Mouse (Mus musculus): ENCODE measurements at regions not wholly inside any gene's neighbourhood (a gene's known extent, or its start where the extent isn't known, plus 50 kb on each side); places are given as distances from the start of the nearest gene placed in this dataset.

DNA sequence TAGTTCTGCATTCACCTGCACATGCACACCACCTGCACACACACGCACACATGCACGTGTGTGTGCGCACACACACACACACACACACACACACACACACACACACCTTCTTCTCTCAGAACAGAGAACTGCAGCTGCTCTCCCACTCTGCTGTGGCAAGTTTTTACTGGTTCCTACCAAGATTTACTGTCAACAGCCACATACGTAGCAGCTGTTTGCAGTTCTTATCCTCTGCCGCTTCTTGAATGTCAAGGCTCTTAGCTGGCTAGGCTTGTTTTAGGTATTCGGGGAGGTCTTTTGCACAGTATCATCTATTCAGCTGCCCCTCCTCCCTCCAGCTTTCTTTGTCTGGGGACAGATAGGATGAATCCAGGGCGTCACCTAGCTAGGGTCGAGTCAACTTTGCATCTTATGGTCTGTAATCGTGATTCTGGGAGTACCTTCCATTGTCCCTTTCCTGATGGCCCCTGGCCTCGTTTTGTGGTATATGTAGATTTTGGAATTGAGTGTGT lies 64.3 kb upstream of the Ercc4 start:
- H3K4me1 ChIP-seq (ENCODE audit: control insufficient read depth in 1 of 2, insufficient read depth in 2 of 2, low read length in 2 of 2): no peaks in the 10 kb centered on the region
- no peak for TF ChIP-seq CHD2 (IDR thresholded peaks at IDR 0.05; ENCODE audit: low read length)
- no peak for TF ChIP-seq GABPA (IDR thresholded peaks at IDR 0.05; ENCODE audit: low read depth, low read length)
- no peak for TF ChIP-seq MYC (IDR thresholded peaks at IDR 0.05; ENCODE audit: low read depth, low read length)
- no peak for TF ChIP-seq MYB (IDR thresholded peaks at IDR 0.05; ENCODE audit: low read depth, low read length)
- TF ChIP-seq POLR2AphosphoS5 (IDR thresholded peaks at IDR 0.05; ENCODE audit: borderline replicate concordance, low read depth, low read length): no peak
- TF ChIP-seq MAFK (IDR thresholded peaks at IDR 0.05; ENCODE audit: borderline replicate concordance, low read depth, low read length): no peak
- no peak for TF ChIP-seq POLR2A (IDR thresholded peaks at IDR 0.05; ENCODE audit: control insufficient read depth in 1 of 2, insufficient read depth in 1 of 2, low read depth in 1 of 2, low read length in 2 of 2, poor library complexity in 1 of 2)
- no peak for TF ChIP-seq KAT2A (conservative IDR thresholded peaks at IDR 0.05; ENCODE audit: low read depth, low read length)
- no peak for TF ChIP-seq TAL1 (IDR thresholded peaks at IDR 0.05; ENCODE audit: low read length)
- TF ChIP-seq ZKSCAN1 (IDR thresholded peaks at IDR 0.05; ENCODE audit: low read depth, low read length): no peak
- TF ChIP-seq ZC3H11A (IDR thresholded peaks at IDR 0.05; ENCODE audit: low read depth, low read length): no peak

GRCm38 (mm10) chr16:13046366-13047120 lies 62.9 kb upstream of the Ercc4 start:
- Histone ChIP-seq H3K27ac (ENCODE audit: control insufficient read depth, low read depth, low read length) (no peak overlapping the region), H3K9me3 (replicated peaks; ENCODE audit: insufficient read depth, low read length) (no peaks in the 10 kb centered on the region), H3K9ac (ENCODE audit: control insufficient read depth, low read depth, low read length, poor library complexity, severe bottlenecking) (no peak overlapping the region), H3K79me2 (ENCODE audit: control insufficient read depth, insufficient read depth, low read length, poor library complexity) (no peaks in the 10 kb centered on the region), H3K27me3 (ENCODE audit: control insufficient read depth in 1 of 2, insufficient read depth in 2 of 2, low read length in 2 of 2) (peaks cover 0 to 3% of the 10 kb centered on the region in 2 experiments; a peak in 1 of 4 replicates), H3K4me3 (ENCODE audit: control insufficient read depth in 1 of 2, insufficient read depth in 1 of 2, low read depth in 2 of 2, low read length in 2 of 2) (no peak overlapping the region), H3K36me3 (ENCODE audit: control insufficient read depth in 1 of 2, insufficient read depth in 2 of 2, low read length in 2 of 2) (no peaks in the 10 kb centered on the region), H3K4me1 (ENCODE audit: control insufficient read depth in 1 of 2, insufficient read depth in 2 of 2, low read length in 2 of 2) (no peaks in the 10 kb centered on the region)
- no peak for DNase-seq (ENCODE audit: low read depth, low spot score)
- no peak for TF ChIP-seq E2F4 (IDR thresholded peaks at IDR 0.05; ENCODE audit: borderline replicate concordance, low read depth, low read length)
- TF ChIP-seq UBTF (IDR thresholded peaks at IDR 0.05; ENCODE audit: borderline replicate concordance, insufficient read depth, low read depth, low read length): no peak
- TF ChIP-seq CTCF (IDR thresholded peaks at IDR 0.05 in 2 of 3, conservative IDR thresholded peaks at IDR 0.05 in 1 of 3; ENCODE audit: control insufficient read depth in 1 of 3, insufficient read depth in 1 of 3, low read depth in 2 of 3, low read length in 3 of 3, poor library complexity in 1 of 3, severe bottlenecking in 1 of 3): no peak
- TF ChIP-seq CHD1 (IDR thresholded peaks at IDR 0.05; ENCODE audit: low read depth, low read length): no peak
- TF ChIP-seq RAD21 (IDR thresholded peaks at IDR 0.05; ENCODE audit: low read depth, low read length): no peak
- no peak for TF ChIP-seq POLR2AphosphoS5 (IDR thresholded peaks at IDR 0.05; ENCODE audit: borderline replicate concordance, low read depth, low read length)
- TF ChIP-seq EP300 (IDR thresholded peaks at IDR 0.05; ENCODE audit: low read depth in 1 of 2, low read length in 2 of 2): no peak
- TF ChIP-seq USF2 (IDR thresholded peaks at IDR 0.05; ENCODE audit: borderline replicate concordance in 1 of 2, insufficient read depth in 1 of 2, low read depth in 1 of 2, low read length in 2 of 2): no peak
- TF ChIP-seq RCOR1 (IDR thresholded peaks at IDR 0.05; ENCODE audit: low read depth, low read length): no peak
- TF ChIP-seq JUND (IDR thresholded peaks at IDR 0.05; ENCODE audit: low read depth, low read length): no peak

More for the DNA sequence above, 64.3 kb upstream of the Ercc4 start:
- Histone ChIP-seq H3K27me3 (ENCODE audit: control insufficient read depth in 1 of 2, insufficient read depth in 2 of 2, low read length in 2 of 2) (peaks cover 0 to 3% of the 10 kb centered on the region in 2 experiments; a peak in 1 of 4 replicates), H3K9me3 (replicated peaks; ENCODE audit: insufficient read depth, low read length) (no peaks in the 10 kb centered on the region), H3K36me3 (ENCODE audit: control insufficient read depth in 1 of 2, insufficient read depth in 2 of 2, low read length in 2 of 2) (no peaks in the 10 kb centered on the region), H3K79me2 (ENCODE audit: control insufficient read depth, insufficient read depth, low read length, poor library complexity) (no peaks in the 10 kb centered on the region), H3K27ac (ENCODE audit: control insufficient read depth, low read depth, low read length) (no peak overlapping the region), H3K9ac (ENCODE audit: control insufficient read depth, low read depth, low read length, poor library complexity, severe bottlenecking) (no peak overlapping the region), H3K4me3 (ENCODE audit: control insufficient read depth in 1 of 2, insufficient read depth in 1 of 2, low read depth in 2 of 2, low read length in 2 of 2) (no peak overlapping the region)
- no peak for DNase-seq (ENCODE audit: low read depth, low spot score)
